Mouse (Mus musculus) hindbrain, postnatal 0 days (tissue): ENCODE measurements at regions not wholly inside any gene's neighbourhood (a gene's known extent, or its start where the extent isn't known, plus 50 kb on each side); places are given as distances from the start of the nearest gene placed in this dataset.

ENCODE experiments used
- ATAC-seq: fragments of 200-750 bp; cut with Nextera tagmentation; 2 replicates; pipeline ENCODE4 v1.8.0; 2017; ENCODE audit warnings: mild to moderate bottlenecking, moderate TSS enrichment, moderate library complexity
- DNase-seq: peaks from one replicate; pipeline ENCODE4 v3.0.0-alpha.2; 2015; ENCODE audit warnings: low spot score
- H3K27ac ChIP-seq: fragments of 300-500 bp; sonication (generic); 2 replicates; pipeline ENCODE4 v1.5.1; 2014; ENCODE audit warnings: mild to moderate bottlenecking
- H3K27me3 ChIP-seq: fragments of 300-500 bp; sonication (generic); 2 replicates; pipeline ENCODE4 v1.6.1; 2014; ENCODE audit warnings: low read length, mixed read lengths; ENCODE audit not compliant: insufficient read depth
- H3K36me3 ChIP-seq: fragments of 300-500 bp; sonication (generic); 2 replicates; pipeline ENCODE4 v1.6.1; 2014; ENCODE audit warnings: low read length, mixed read lengths; ENCODE audit not compliant: insufficient read depth
- H3K4me1 ChIP-seq: fragments of 300-500 bp; sonication (generic); 2 replicates; pipeline ENCODE4 v1.6.1; 2014; ENCODE audit warnings: antibody characterized with exemption, low read length, mixed read lengths; ENCODE audit not compliant: insufficient read depth
- H3K4me2 ChIP-seq: fragments of 300-500 bp; sonication (generic); 2 replicates; pipeline ENCODE4 v1.6.1; 2014; ENCODE audit warnings: low read depth, mild to moderate bottlenecking, low read length, moderate library complexity, mixed read lengths
- H3K4me3 ChIP-seq: fragments of 300-500 bp; sonication (generic); 2 replicates; pipeline ENCODE4 v1.5.1; 2014; ENCODE audit warnings: low read length
- H3K9ac ChIP-seq: fragments of 300-500 bp; sonication (generic); replicated peaks from 2 replicates; pipeline ENCODE4 v1.6.1; 2014; ENCODE audit warnings: mild to moderate bottlenecking, low read length, moderate library complexity, mixed read lengths
- H3K9me3 ChIP-seq: fragments of 300-500 bp; sonication (generic); 2 replicates; pipeline ENCODE4 v1.6.1; 2016; ENCODE audit warnings: low read length, mixed read lengths
- CTCF ChIP-seq: IDR thresholded peaks from 2 replicates; pipeline ENCODE4 v1.5.1; 2016; ENCODE audit warnings: antibody characterized with exemption, control low read depth, low read depth
- WGBS: fragments of 180-500 bp; shearing (Covaris S2); extraction: QIAGEN DNeasy Blood & Tissue Kit; methylation state at CpG from one replicate; pipeline ENCODE4 v1.1.7; 2014; 5-methylcytosine and 5-hydroxymethylcytosine counted together

GRCm38 (mm10) chr1:108182168-108182539 lies 592.3 kb downstream of the Serpinb8 start:
- Histone ChIP-seq H3K9ac (no peak overlapping the region), H3K27me3 (no peaks in the 10 kb centered on the region), H3K36me3 (no peaks in the 10 kb centered on the region), H3K4me3 (no peak overlapping the region), H3K27ac (no peak overlapping the region), H3K4me1 (no peaks in the 10 kb centered on the region), H3K9me3 (no peaks in the 10 kb centered on the region), H3K4me2 (no peak overlapping the region)
- ATAC-seq: no peak
- DNase-seq: no peak
- no peak for TF ChIP-seq CTCF
- 48% methylated on average over 4 of the region's 4 CpGs for WGBS

GRCm38 (mm10) chr1:108224047-108224446 lies 634.2 kb downstream of the Serpinb8 start:
- Histone ChIP-seq H3K9me3 (no peaks in the 10 kb centered on the region), H3K4me2 (no peak overlapping the region), H3K4me3 (no peak overlapping the region), H3K27ac (no peak overlapping the region), H3K36me3 (no peaks in the 10 kb centered on the region), H3K9ac (no peak overlapping the region), H3K4me1 (no peaks in the 10 kb centered on the region), H3K27me3 (no peaks in the 10 kb centered on the region)
- DNase-seq: peak; percentile 56
- ATAC-seq: no peak
- WGBS: 62% methylated on average over 1 of the region's 1 CpGs
- TF ChIP-seq CTCF: no peak

GRCm38 (mm10) chr1:108240152-108240551 lies 650.3 kb downstream of the Serpinb8 start:
- Histone ChIP-seq H3K4me1 (no peaks in the 10 kb centered on the region), H3K9ac (no peak overlapping the region), H3K27me3 (no peaks in the 10 kb centered on the region), H3K9me3 (0 out of 2 replicates have a peak, but pooled peaks cover 4% of the 10 kb centered on the region), H3K4me2 (no peak overlapping the region), H3K27ac (no peak overlapping the region), H3K4me3 (no peak overlapping the region), H3K36me3 (no peaks in the 10 kb centered on the region)
- ATAC-seq (no peak), DNase-seq (no peak)
- no peak for TF ChIP-seq CTCF

GRCm38 (mm10) chr1:108255147-108255546 lies 665.3 kb downstream of the Serpinb8 start:
- 85% methylated on average over 3 of the region's 3 CpGs for WGBS
- Histone ChIP-seq H3K9ac (no peak overlapping the region), H3K4me3 (no peak overlapping the region), H3K27me3 (no peaks in the 10 kb centered on the region), H3K9me3 (no peaks in the 10 kb centered on the region), H3K4me2 (no peak overlapping the region), H3K36me3 (no peaks in the 10 kb centered on the region), H3K27ac (no peak overlapping the region), H3K4me1 (no peaks in the 10 kb centered on the region)
- ATAC-seq (no peak), DNase-seq (no peak)
- no peak for TF ChIP-seq CTCF

- ATAC-seq (no peak), DNase-seq (no peak)
- H3K4me2 ChIP-seq: no peak overlapping the region
- no peak for TF ChIP-seq CTCF
- no peak overlapping the region for H3K27ac ChIP-seq
- no peak overlapping the region for H3K9ac ChIP-seq
- no peak overlapping the region for H3K4me3 ChIP-seq
- H3K9me3 ChIP-seq: no peaks in the 10 kb centered on the region
- H3K36me3 ChIP-seq: no peaks in the 10 kb centered on the region
- H3K4me1 ChIP-seq: no peaks in the 10 kb centered on the region
- H3K27me3 ChIP-seq: no peaks in the 10 kb centered on the region
Observed at GRCm38 (mm10) chr1:108259355-108259754, 669.5 kb downstream of the Serpinb8 start.

- no peak overlapping the region for H3K9ac ChIP-seq
- 90% methylated on average over 5 of the region's 5 CpGs for WGBS
- H3K4me3 ChIP-seq: no peak overlapping the region
- DNase-seq (no peak), ATAC-seq (no peak)
- no peak overlapping the region for H3K4me2 ChIP-seq
- 0 out of 2 replicates have a peak, but pooled peaks cover 2% of the 10 kb centered on the region for H3K9me3 ChIP-seq
- no peak for TF ChIP-seq CTCF
- H3K27me3 ChIP-seq: no peaks in the 10 kb centered on the region
- no peaks in the 10 kb centered on the region for H3K36me3 ChIP-seq
- no peaks in the 10 kb centered on the region for H3K4me1 ChIP-seq
- no peak overlapping the region for H3K27ac ChIP-seq
Observed at GRCm38 (mm10) chr1:108282099-108282498, 692.3 kb downstream of the Serpinb8 start.

GRCm38 (mm10) chr1:108286571-108286970 lies 696.8 kb downstream of the Serpinb8 start:
- TF ChIP-seq CTCF: no peak
- Histone ChIP-seq H3K4me2 (no peak overlapping the region), H3K9ac (no peak overlapping the region), H3K4me3 (no peak overlapping the region), H3K4me1 (no peaks in the 10 kb centered on the region), H3K27me3 (no peaks in the 10 kb centered on the region), H3K36me3 (no peaks in the 10 kb centered on the region), H3K9me3 (no peaks in the 10 kb centered on the region), H3K27ac (no peak overlapping the region)
- 57% methylated on average over 1 of the region's 1 CpGs for WGBS
- no peak for DNase-seq
- no peak for ATAC-seq
